Comparison of ENCODE assay signal across 8 mouse cellular contexts in the genomic region with DNA sequence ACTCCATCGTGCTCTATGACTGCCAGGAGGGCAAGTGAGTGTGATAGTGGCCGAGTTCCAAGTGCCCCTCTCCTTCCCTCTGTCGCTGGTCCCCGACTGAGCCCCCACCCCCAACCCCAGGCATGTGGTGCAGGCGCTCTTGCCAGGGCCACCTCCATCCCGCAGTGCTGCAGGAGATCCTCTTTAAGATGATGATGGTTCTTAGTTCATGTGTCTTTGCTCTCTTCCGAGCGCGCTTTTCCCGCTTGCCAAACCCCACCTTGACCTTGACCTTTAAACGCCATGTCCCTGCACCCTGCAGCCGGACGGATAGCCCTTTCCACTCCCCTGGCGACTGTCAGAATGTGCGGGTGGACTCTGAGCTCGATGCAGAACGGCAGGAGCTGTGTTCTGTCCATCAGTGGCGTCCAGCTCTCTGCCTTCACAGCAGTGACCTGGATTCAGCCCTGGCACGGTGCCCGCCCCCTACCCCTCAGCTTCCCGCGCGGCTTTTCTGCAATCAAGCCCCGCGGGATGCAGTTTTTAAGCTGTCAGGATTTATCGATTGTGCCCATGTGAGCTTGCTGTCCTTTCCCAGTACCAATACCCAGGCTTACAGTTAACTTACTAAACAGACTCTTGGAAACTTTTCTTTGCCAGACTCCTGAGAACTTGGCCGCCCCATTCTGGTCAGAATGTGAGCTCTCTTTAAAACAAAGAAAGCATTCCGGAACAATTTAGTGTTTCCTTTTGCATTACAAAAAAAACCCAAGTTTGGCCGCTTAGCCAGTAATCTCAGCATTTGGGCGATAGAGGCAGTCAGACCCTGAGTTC. TPM values are rescaled to one million over a fixed set of nuclear protein-coding genes. Genes with fewer than 3 reads are reported as not detected.
DNase-seq lines count a peak whose midpoint lies in the region; ATAC-seq lines count a peak whose summit lies in the region.

No protein-coding gene starts in this region.

- peak overlapping the region; percentile 80 for H3K4me3 ChIP-seq in forebrain, embryonic 13.5 days
- peak overlapping the region; percentile 64 for H3K4me3 ChIP-seq in heart, embryonic 16.5 days (ENCODE audit: low read length)
- H3K4me3 ChIP-seq in liver, embryonic 16.5 days (ENCODE audit: low read depth, low read length), result peak overlapping the region; percentile 91
- H3K4me3 ChIP-seq in neural tube, embryonic 13.5 days, result peak overlapping the region; percentile 74

- ATAC-seq in forebrain, embryonic 13.5 days, result peak; percentile 66
- ATAC-seq in heart, embryonic 16.5 days (replicated peaks; ENCODE audit: extremely low read depth, insufficient read depth, low FRiP score), result peak; percentile 70
- ATAC-seq in liver, embryonic 16.5 days (ENCODE audit: low read depth), result peak; percentile 31
- ATAC-seq in neural tube, embryonic 13.5 days (ENCODE audit: low read depth), result peak; percentile 81

- peaks cover 7% of the 10 kb centered on the region; the same call in 1 of the 2 replicates for H3K36me3 ChIP-seq in forebrain, embryonic 13.5 days (ENCODE audit: poor library complexity, severe bottlenecking)
- peaks cover 1% of the 10 kb centered on the region; the same call in 1 of the 2 replicates for H3K36me3 ChIP-seq in heart, embryonic 16.5 days (ENCODE audit: control insufficient read depth, insufficient read depth)
- no peaks in the 10 kb centered on the region; the same call in 1 of the 2 replicates for H3K36me3 ChIP-seq in liver, embryonic 16.5 days (ENCODE audit: control insufficient read depth, insufficient read depth)
- peaks cover 6% of the 10 kb centered on the region; the same call in 1 of the 2 replicates for H3K36me3 ChIP-seq in neural tube, embryonic 13.5 days

- under 1% methylated on average over 30 of the region's 30 CpGs for WGBS in forebrain, embryonic 13.5 days
- WGBS in heart, embryonic 16.5 days, result 0% methylated on average over 30 of the region's 30 CpGs
- WGBS in liver, embryonic 16.5 days (ENCODE audit: insufficient replicate concordance), result under 1% methylated on average over 30 of the region's 30 CpGs
- WGBS in neural tube, embryonic 13.5 days, result 1% methylated on average over 30 of the region's 30 CpGs

- no peaks in the 10 kb centered on the region for H3K27me3 ChIP-seq in forebrain, embryonic 13.5 days
- H3K27me3 ChIP-seq in heart, embryonic 16.5 days (ENCODE audit: control insufficient read depth, insufficient read depth, low read length), result no peaks in the 10 kb centered on the region
- H3K27me3 ChIP-seq in liver, embryonic 16.5 days (ENCODE audit: control insufficient read depth, insufficient read depth, low read depth, low read length), result no peaks in the 10 kb centered on the region
- H3K27me3 ChIP-seq in neural tube, embryonic 13.5 days, result no peaks in the 10 kb centered on the region

- peak; percentile 85 for DNase-seq in ES-CJ7 (ENCODE audit: low read depth, low spot score)
- peak; percentile 83 for DNase-seq in cerebellum, adult 11 months
- peak; percentile 88 for DNase-seq in kidney, postnatal 14 days
- peak; percentile 89 for DNase-seq in testis, postnatal 10 days (ENCODE audit: low spot score)

- H3K9ac ChIP-seq in forebrain, embryonic 13.5 days, result peak overlapping the region; percentile 91
- H3K9ac ChIP-seq in heart, embryonic 16.5 days (ENCODE audit: low read length), result peak overlapping the region; percentile 95
- H3K9ac ChIP-seq in liver, embryonic 16.5 days (ENCODE audit: low read depth, low read length), result peak overlapping the region; percentile 89
- peak overlapping the region; percentile 92 for H3K9ac ChIP-seq in neural tube, embryonic 13.5 days

- peaks cover 44% of the 10 kb centered on the region for H3K4me1 ChIP-seq in forebrain, embryonic 13.5 days
- peaks cover 36% of the 10 kb centered on the region for H3K4me1 ChIP-seq in heart, embryonic 16.5 days (ENCODE audit: control insufficient read depth, insufficient read depth, low read length)
- H3K4me1 ChIP-seq in liver, embryonic 16.5 days (ENCODE audit: control insufficient read depth, low read depth, low read length), result peaks cover 31% of the 10 kb centered on the region
- H3K4me1 ChIP-seq in neural tube, embryonic 13.5 days (replicated peaks), result peaks cover 55% of the 10 kb centered on the region

- peak overlapping the region; percentile 96 for H3K27ac ChIP-seq in forebrain, embryonic 13.5 days
- peak overlapping the region; percentile 99 for H3K27ac ChIP-seq in heart, embryonic 16.5 days (ENCODE audit: low read length)
- H3K27ac ChIP-seq in liver, embryonic 16.5 days (ENCODE audit: low read length), result peak overlapping the region; percentile 95
- peak overlapping the region; percentile 99 for H3K27ac ChIP-seq in neural tube, embryonic 13.5 days (replicated peaks)

- peak overlapping the region; percentile 83 for H3K4me2 ChIP-seq in forebrain, embryonic 13.5 days
- H3K4me2 ChIP-seq in heart, embryonic 16.5 days (ENCODE audit: low read depth, low read length), result peak overlapping the region; percentile 62
- peak overlapping the region; percentile 88 for H3K4me2 ChIP-seq in liver, embryonic 16.5 days (ENCODE audit: low read depth, low read length)
- H3K4me2 ChIP-seq in neural tube, embryonic 13.5 days, result peak overlapping the region; percentile 94

- no peaks in the 10 kb centered on the region for H3K9me3 ChIP-seq in forebrain, embryonic 13.5 days (replicated peaks)
- H3K9me3 ChIP-seq in heart, embryonic 16.5 days (replicated peaks; ENCODE audit: control insufficient read depth, low read length), result no peaks in the 10 kb centered on the region
- H3K9me3 ChIP-seq in liver, embryonic 16.5 days (replicated peaks; ENCODE audit: control insufficient read depth, low read length), result no peaks in the 10 kb centered on the region
- H3K9me3 ChIP-seq in neural tube, embryonic 13.5 days, result no peaks in the 10 kb centered on the region

RNA-seq across cellular contexts. Expression of a gene that starts 0.8 kb away (rescaled TPM):
- 33.8 and 40.1 TPM in 2 replicates for polyA plus RNA-seq in forebrain, embryonic 13.5 days (2015; fragmentation: Nextera tagmentation; extraction: Ambion mirVana)
- polyA plus RNA-seq in heart, embryonic 16.5 days (2015; fragmentation: Nextera tagmentation; extraction: Ambion mirVana), result 17.6 and 18.2 TPM in 2 replicates
- polyA plus RNA-seq in liver, embryonic 16.5 days (2015; fragmentation: Nextera tagmentation; extraction: Ambion mirVana), result 5.8 and 6.0 TPM in 2 replicates
- polyA plus RNA-seq in neural tube, embryonic 13.5 days (2015; fragmentation: Nextera tagmentation; extraction: Ambion mirVana), result 27.7 and 29.6 TPM in 2 replicates

RNA-seq across cellular contexts. Expression of a gene that starts 13.6 kb away (rescaled TPM):
- polyA plus RNA-seq in forebrain, embryonic 13.5 days (2015; fragmentation: Nextera tagmentation; extraction: Ambion mirVana), result 6.4 and 7.9 TPM in 2 replicates
- polyA plus RNA-seq in heart, embryonic 16.5 days (2015; fragmentation: Nextera tagmentation; extraction: Ambion mirVana), result 1.2 TPM in 2 replicates
- polyA plus RNA-seq in liver, embryonic 16.5 days (2015; fragmentation: Nextera tagmentation; extraction: Ambion mirVana), result 26.5 and 33.0 TPM in 2 replicates
- 4.9 and 5.1 TPM in 2 replicates for polyA plus RNA-seq in neural tube, embryonic 13.5 days (2015; fragmentation: Nextera tagmentation; extraction: Ambion mirVana)

RNA-seq across cellular contexts. Expression of a gene that starts 28.0 kb away (rescaled TPM):
- 19.5 and 20.1 TPM in 2 replicates for polyA plus RNA-seq in forebrain, embryonic 13.5 days (2015; fragmentation: Nextera tagmentation; extraction: Ambion mirVana)
- 25.0 and 27.7 TPM in 2 replicates for polyA plus RNA-seq in heart, embryonic 16.5 days (2015; fragmentation: Nextera tagmentation; extraction: Ambion mirVana)
- polyA plus RNA-seq in liver, embryonic 16.5 days (2015; fragmentation: Nextera tagmentation; extraction: Ambion mirVana), result 9.7 and 11.5 TPM in 2 replicates
- polyA plus RNA-seq in neural tube, embryonic 13.5 days (2015; fragmentation: Nextera tagmentation; extraction: Ambion mirVana), result 18.7 and 22.8 TPM in 2 replicates

RNA-seq across cellular contexts. Expression of a gene that starts 31.4 kb away (rescaled TPM):
- polyA plus RNA-seq in forebrain, embryonic 13.5 days (2015; fragmentation: Nextera tagmentation; extraction: Ambion mirVana), result 48.0 and 51.7 TPM in 2 replicates
- polyA plus RNA-seq in heart, embryonic 16.5 days (2015; fragmentation: Nextera tagmentation; extraction: Ambion mirVana), result 55.7 and 61.6 TPM in 2 replicates
- 19.7 and 21.2 TPM in 2 replicates for polyA plus RNA-seq in liver, embryonic 16.5 days (2015; fragmentation: Nextera tagmentation; extraction: Ambion mirVana)
- 54.1 and 57.1 TPM in 2 replicates for polyA plus RNA-seq in neural tube, embryonic 13.5 days (2015; fragmentation: Nextera tagmentation; extraction: Ambion mirVana)

RNA-seq across cellular contexts. Expression of a gene that starts 50.8 kb away (rescaled TPM):
- not detected in 2 replicates for polyA plus RNA-seq in forebrain, embryonic 13.5 days (2015; fragmentation: Nextera tagmentation; extraction: Ambion mirVana)
- 0.05 and 0.09 TPM in 2 replicates for polyA plus RNA-seq in heart, embryonic 16.5 days (2015; fragmentation: Nextera tagmentation; extraction: Ambion mirVana)
- polyA plus RNA-seq in liver, embryonic 16.5 days (2015; fragmentation: Nextera tagmentation; extraction: Ambion mirVana), result 0.04 and 0.05 TPM in 2 replicates
- polyA plus RNA-seq in neural tube, embryonic 13.5 days (2015; fragmentation: Nextera tagmentation; extraction: Ambion mirVana), result not detected in 2 replicates

Comparison
In these comparisons a context has a peak if more than half of its experiments do, and no peak if none do; other contexts are left out.
1. Peak in every context shown above with its lines: DNase-seq, ATAC-seq, H3K4me3 ChIP-seq and H3K27ac ChIP-seq.
2. ATAC-seq: peak in every context shown above with its lines; median percentile 81 in neural tube, embryonic 13.5 days; 70 in heart, embryonic 16.5 days; 66 in forebrain, embryonic 13.5 days; 31 in liver, embryonic 16.5 days.